In genomic region chr1:85895391-85895837, GRCm38 (mm10) we compare ENCODE assay signal across 8 mouse cellular contexts. TPM values are rescaled to one million over a fixed set of nuclear protein-coding genes. Genes with fewer than 3 reads are reported as not detected.
A peak's percentile ranks its signal among the peaks of the same experiment; 100 is the strongest.
DNase-seq lines count a peak whose midpoint lies in the region; ATAC-seq lines count a peak whose summit lies in the region.

No protein-coding gene starts in this region.

- DNase-seq in T-cell, adult 2 months (ENCODE audit: low spot score) = peak; percentile 64
- peak; percentile 64 for DNase-seq in cerebellum, adult 8-10 months
- DNase-seq in layer of hippocampus, postnatal 14 days (ENCODE audit: low spot score in 2 of 2) = peak; percentile 66 to 70
- DNase-seq in right cerebral cortex, postnatal 10 days (ENCODE audit: low spot score in 2 of 2) = peak; percentile 82
- peak; percentile 50 for DNase-seq in yolk sac, embryonic 10.5 days (ENCODE audit: low spot score)

- peak overlapping the region; percentile 89 for H3K27ac ChIP-seq in hindbrain, embryonic 13.5 days
- H3K27ac ChIP-seq in macrophage = peak overlapping the region; percentile 74

- peaks cover 58% of the 10 kb centered on the region for H3K4me1 ChIP-seq in hindbrain, embryonic 13.5 days (replicated peaks)

- ATAC-seq in frontal cortex, adult (ENCODE audit: low TSS enrichment) = peak; percentile 20; the same call in 1 of the 2 replicates
- peak; percentile 40 for ATAC-seq in hindbrain, embryonic 13.5 days (ENCODE audit: low FRiP score)

- H3K79me2 ChIP-seq in macrophage (ENCODE audit: inconsistent target) = peaks cover 57% of the 10 kb centered on the region

- H3K36me3 ChIP-seq in hindbrain, embryonic 13.5 days = no peaks in the 10 kb centered on the region
- no peaks in the 10 kb centered on the region for H3K36me3 ChIP-seq in macrophage (ENCODE audit: inconsistent target)

- 3% methylated on average over 15 of the region's 15 CpGs for WGBS in hindbrain, embryonic 13.5 days
- 10% methylated on average over 13 of the region's 15 CpGs for WGBS in macrophage (ENCODE audit: missing documents)

- peak overlapping the region; percentile 87 for H3K9ac ChIP-seq in hindbrain, embryonic 13.5 days

- H3K9me3 ChIP-seq in hindbrain, embryonic 13.5 days = no peaks in the 10 kb centered on the region

- peak overlapping the region; percentile 76 for H3K4me3 ChIP-seq in hindbrain, embryonic 13.5 days
- H3K4me3 ChIP-seq in macrophage (ENCODE audit: inconsistent target) = peak overlapping the region; percentile 90

- H3K4me2 ChIP-seq in hindbrain, embryonic 13.5 days = peak overlapping the region; percentile 71

- no peaks in the 10 kb centered on the region for H3K27me3 ChIP-seq in hindbrain, embryonic 13.5 days

RNA-seq across cellular contexts. Expression of gene Itm2c, which starts 1.3 kb away (rescaled TPM):
- polyA plus RNA-seq in hindbrain, embryonic 13.5 days (2015; fragmentation: Nextera tagmentation; extraction: Ambion mirVana) = 166 and 167 TPM in 2 replicates
- total RNA-seq in layer of hippocampus, postnatal 14 days (2021) = 100 to 1,000 TPM; 505 to 525 TPM
- total RNA-seq in macrophage (2018; cell fraction: chromatin; rRNA removed) = 10 to 100 TPM; 15.5 to 52.8 (median 27.2) TPM
- total RNA-seq in macrophage (2018; cell fraction: cytosol; rRNA removed) = 100 to 1,000 TPM; 145 to 236 (median 194) TPM
- total RNA-seq in macrophage (2018; cell fraction: nucleus; rRNA removed) = 100 to 1,000 TPM in 25 of 26 experiments, 10 to 100 TPM in 1; 69.6 to 258 (median 175) TPM
- 124 to 253 TPM (median 156 TPM) in 3 replicates for polyA plus RNA-seq in macrophage (2018)

RNA-seq across cellular contexts. Expression of gene 4933407L21Rik, which starts 32.9 kb away (rescaled TPM):
- polyA plus RNA-seq in hindbrain, embryonic 13.5 days (2015; fragmentation: Nextera tagmentation; extraction: Ambion mirVana) = 3.5 and 3.6 TPM in 2 replicates
- total RNA-seq in layer of hippocampus, postnatal 14 days (2021) = 1 to 10 TPM; 4.1 to 5.3 TPM
- total RNA-seq in macrophage (2018; cell fraction: chromatin; rRNA removed) = 1 to 10 TPM in 2 of 26 experiments, under 1 TPM in 8, not detected in 16; 0.27 to 3.3 (median 0.60) TPM
- not detected for total RNA-seq in macrophage (2018; cell fraction: cytosol; rRNA removed)
- total RNA-seq in macrophage (2018; cell fraction: nucleus; rRNA removed) = 1 to 10 TPM in 1 of 26 experiments, under 1 TPM in 8, not detected in 17; 0.12 to 1.7 (median 0.56) TPM
- polyA plus RNA-seq in macrophage (2018) = not detected in 3 replicates

Comparison
In these comparisons a context has a peak if more than half of its experiments do, and no peak if none do; other contexts are left out.
1. Peak in every context shown above with its lines: DNase-seq, ATAC-seq, H3K4me3 ChIP-seq and H3K27ac ChIP-seq.